ENCODE assay signal across 26 mouse cellular contexts in the genomic region with DNA sequence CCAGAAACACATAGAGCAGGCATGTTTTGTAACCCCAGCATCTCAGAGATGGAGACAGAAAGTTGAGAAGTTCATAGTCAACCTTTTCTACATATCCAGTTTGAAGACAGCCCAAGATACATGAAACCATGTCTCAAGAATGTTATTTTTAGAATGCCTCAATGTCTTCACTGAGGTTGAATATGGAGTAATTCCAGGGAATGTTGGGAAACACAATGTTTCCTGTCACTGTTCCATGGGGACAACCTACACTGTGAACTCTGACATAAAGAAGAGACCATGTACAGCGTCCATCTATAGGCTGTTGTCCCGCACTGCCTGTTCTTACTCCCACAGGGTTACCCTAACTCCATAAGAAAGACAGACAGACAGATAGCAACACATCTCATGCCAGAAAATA.
DNase-seq lines count a peak whose midpoint lies in the region; ATAC-seq and TF ChIP-seq lines count a peak whose summit lies in the region.
"Had no signal": no experiment of that assay in that cellular context is flagged by ENCODE, and none has a peak within 500 bp of the region (broad histone marks: within the 10 kb centered on the region; RNA-seq: fewer than 3 reads in every experiment).

No protein-coding gene starts in this region.

- no peaks in the 10 kb centered on the region for H3K9me3 ChIP-seq in heart, embryonic 10.5 days
- no peaks in the 10 kb centered on the region for H3K9me3 ChIP-seq in CH12.LX (replicated peaks; ENCODE audit: low read length)
- no peaks in the 10 kb centered on the region for H3K9me3 ChIP-seq in midbrain, postnatal 0 days (ENCODE audit: low read length)
- H3K9me3 ChIP-seq: embryonic facial prominence, embryonic 12.5 days; embryonic facial prominence, embryonic 15.5 days; forebrain, embryonic 12.5 days; forebrain, embryonic 15.5 days; heart, embryonic 15.5 days had no signal

- in situ Hi-C loops in CH12.LX (cut with MboI; ENCODE audit: low pct_ligation_motif_present, low pct_unique_long_range_greater_than_20kb, low sequenced_read_pairs), result no loop called here

- 84% methylated on average over 2 of the region's 2 CpGs for WGBS in heart, embryonic 10.5 days
- WGBS in midbrain, postnatal 0 days, result 96% methylated on average over 2 of the region's 2 CpGs

- no peak overlapping the region for H3K27ac ChIP-seq in heart, embryonic 10.5 days
- no peak overlapping the region for H3K27ac ChIP-seq in CH12.LX (ENCODE audit: insufficient read depth, low read depth)
- peak overlapping the region; percentile 84 for H3K27ac ChIP-seq in brown adipose tissue, adult 24 weeks (replicated peaks; ENCODE audit: low read depth, low read length)
- no peak overlapping the region for H3K27ac ChIP-seq in midbrain, postnatal 0 days (ENCODE audit: low read depth, low read length)
- H3K27ac ChIP-seq: embryonic facial prominence, embryonic 12.5 days; embryonic facial prominence, embryonic 15.5 days; forebrain, embryonic 12.5 days; forebrain, embryonic 15.5 days; heart, embryonic 15.5 days; hindbrain, embryonic 14.5 days; hindbrain, postnatal 0 days had no signal

- dilution Hi-C loops in CH12.LX (cut with MboI; ENCODE audit: extremely low pct_ligation_motif_present, extremely low pct_unique_long_range_greater_than_20kb, low sequenced_read_pairs), result no loop called here

- TF ChIP-seq EP300 in CH12.LX (IDR thresholded peaks at IDR 0.05; ENCODE audit: low read length), result no peak

- peaks cover 15% of the 10 kb centered on the region for H3K4me1 ChIP-seq in heart, embryonic 10.5 days
- H3K4me1 ChIP-seq in CH12.LX (ENCODE audit: control insufficient read depth in 1 of 2, insufficient read depth in 2 of 2), result peaks cover 0 to 6% of the 10 kb centered on the region in 2 experiments; a peak in 1 of 4 replicates
- peaks cover 3% of the 10 kb centered on the region for H3K4me1 ChIP-seq in brown adipose tissue, adult 24 weeks (ENCODE audit: control insufficient read depth, insufficient read depth, insufficient read length, low read length)
- H3K4me1 ChIP-seq in midbrain, postnatal 0 days (ENCODE audit: insufficient read depth, low read length), result no peaks in the 10 kb centered on the region
- H3K4me1 ChIP-seq: embryonic facial prominence, embryonic 12.5 days; forebrain, embryonic 12.5 days; forebrain, embryonic 15.5 days had no signal

- no peaks in the 10 kb centered on the region for H3K79me2 ChIP-seq in CH12.LX (replicated peaks; ENCODE audit: control insufficient read depth, extremely low read depth, insufficient read depth, poor library complexity, severe bottlenecking)

- no peak for ATAC-seq in midbrain, postnatal 0 days (ENCODE audit: low FRiP score)
- ATAC-seq: forebrain, embryonic 15.5 days; hindbrain, postnatal 0 days; inflammation-experienced regulatory T-cells, adult 6 months; intestine, embryonic 16.5 days had no signal

- no peak overlapping the region for H3K4me3 ChIP-seq in heart, embryonic 10.5 days
- H3K4me3 ChIP-seq in CH12.LX (replicated peaks in 1 of 3; ENCODE audit: low read depth in 2 of 3, low read length in 2 of 3, poor library complexity in 1 of 3), result no peak overlapping the region
- no peak overlapping the region for H3K4me3 ChIP-seq in brown adipose tissue, adult 24 weeks (ENCODE audit: insufficient read depth, low read depth, low read length)
- no peak overlapping the region for H3K4me3 ChIP-seq in midbrain, postnatal 0 days (ENCODE audit: low read depth, low read length)
- H3K4me3 ChIP-seq: embryonic facial prominence, embryonic 12.5 days; embryonic facial prominence, embryonic 15.5 days; forebrain, embryonic 12.5 days; forebrain, embryonic 15.5 days; heart, embryonic 15.5 days had no signal

- H3K27me3 ChIP-seq in heart, embryonic 10.5 days (ENCODE audit: insufficient read depth, poor library complexity, severe bottlenecking), result no peaks in the 10 kb centered on the region
- no peaks in the 10 kb centered on the region for H3K27me3 ChIP-seq in CH12.LX (replicated peaks)
- H3K27me3 ChIP-seq in midbrain, postnatal 0 days (ENCODE audit: insufficient read depth, low read length), result no peaks in the 10 kb centered on the region
- H3K27me3 ChIP-seq: embryonic facial prominence, embryonic 12.5 days; embryonic facial prominence, embryonic 15.5 days; forebrain, embryonic 12.5 days; forebrain, embryonic 15.5 days; heart, embryonic 15.5 days had no signal

- H3K9ac ChIP-seq in CH12.LX (ENCODE audit: insufficient read depth, low read depth), result no peak overlapping the region
- H3K9ac ChIP-seq in midbrain, postnatal 0 days (replicated peaks; ENCODE audit: low read length, poor library complexity, severe bottlenecking), result no peak overlapping the region
- H3K9ac ChIP-seq: embryonic facial prominence, embryonic 12.5 days; embryonic facial prominence, embryonic 15.5 days; forebrain, embryonic 12.5 days; forebrain, embryonic 15.5 days; heart, embryonic 15.5 days; hindbrain, embryonic 14.5 days had no signal

- peak; percentile 30 for DNase-seq in heart, embryonic 10.5 days (ENCODE audit: low spot score)
- no peak for DNase-seq in heart, adult 9 months (ENCODE audit: low spot score in 2 of 2)
- DNase-seq in CH12.LX (ENCODE audit: extremely low read depth), result no peak
- DNase-seq in midbrain, postnatal 0 days (ENCODE audit: low spot score), result no peak
- no peak for DNase-seq in cerebellum, postnatal 14 days
- DNase-seq: adrenal gland, adult 8-10 months; adrenal gland, postnatal 25 days; B cell, adult 2 months; cerebellum, adult 18-20 months; cerebellum, adult 9-10 months; cerebellum, postnatal 25 days; gastrocnemius, postnatal 25 days; heart, postnatal 14 days; heart, postnatal 4 days; kidney, adult 18-20 months had no signal

- no peak for TF ChIP-seq CTCF in CH12.LX (conservative IDR thresholded peaks at IDR 0.05 in 1 of 2, IDR thresholded peaks at IDR 0.05 in 1 of 2; ENCODE audit: low read depth in 2 of 2, low read length in 2 of 2)
- TF ChIP-seq CTCF in midbrain, postnatal 0 days (IDR thresholded peaks at IDR 0.05), result no peak

- TF ChIP-seq RAD21 in CH12.LX (IDR thresholded peaks at IDR 0.05; ENCODE audit: low read depth, low read length), result no peak

- no peaks in the 10 kb centered on the region for H3K36me3 ChIP-seq in heart, embryonic 10.5 days
- no peaks in the 10 kb centered on the region for H3K36me3 ChIP-seq in CH12.LX (replicated peaks in 1 of 2; ENCODE audit: control insufficient read depth in 1 of 2, insufficient read depth in 1 of 2, low read length in 1 of 2)
- no peaks in the 10 kb centered on the region for H3K36me3 ChIP-seq in midbrain, postnatal 0 days (ENCODE audit: insufficient read depth, low read length)
- H3K36me3 ChIP-seq: embryonic facial prominence, embryonic 12.5 days; embryonic facial prominence, embryonic 15.5 days; forebrain, embryonic 12.5 days; forebrain, embryonic 15.5 days; heart, embryonic 15.5 days had no signal

- peak overlapping the region; percentile 58 for H3K4me2 ChIP-seq in CH12.LX (ENCODE audit: insufficient read depth, low read depth, poor library complexity, severe bottlenecking)
- no peak overlapping the region for H3K4me2 ChIP-seq in midbrain, postnatal 0 days (ENCODE audit: low read depth, low read length, poor library complexity, severe bottlenecking)
- H3K4me2 ChIP-seq: embryonic facial prominence, embryonic 12.5 days; embryonic facial prominence, embryonic 15.5 days; forebrain, embryonic 12.5 days; forebrain, embryonic 15.5 days; heart, embryonic 11.5 days; heart, embryonic 15.5 days; hindbrain, embryonic 14.5 days had no signal

- TF ChIP-seq POLR2A in CH12.LX (IDR thresholded peaks at IDR 0.05; ENCODE audit: low read depth, low read length), result no peak

TF ChIP-seq in CH12.LX, 34 proteins besides CTCF, POLR2A, EP300 and RAD21:
- TF ChIP-seq IRF4 (IDR thresholded peaks at IDR 0.05; ENCODE audit: low read depth, low read length) (no peak), RCOR1 (conservative IDR thresholded peaks at IDR 0.05; ENCODE audit: low read depth, low read length) (no peak), ZC3H11A (IDR thresholded peaks at IDR 0.05; ENCODE audit: low read depth, low read length) (no peak), E2F4 (IDR thresholded peaks at IDR 0.05; ENCODE audit: insufficient replicate concordance, low read depth, low read length) (no peak), BHLHE40 (IDR thresholded peaks at IDR 0.05; ENCODE audit: low read depth, low read length) (no peak), USF1 (IDR thresholded peaks at IDR 0.05; ENCODE audit: low read depth, low read length) (no peak), ZNF384 (IDR thresholded peaks at IDR 0.05; ENCODE audit: low read depth, low read length) (no peak), MAX (IDR thresholded peaks at IDR 0.05; ENCODE audit: low read length) (no peak), USF2 (conservative IDR thresholded peaks at IDR 0.05; ENCODE audit: low read depth, low read length) (no peak), UBTF (IDR thresholded peaks at IDR 0.05; ENCODE audit: low read depth, low read length) (no peak), ELF1 (IDR thresholded peaks at IDR 0.05; ENCODE audit: low read depth, low read length) (no peak), ZMIZ1 (IDR thresholded peaks at IDR 0.05; ENCODE audit: low read depth, low read length) (no peak), TCF12 (IDR thresholded peaks at IDR 0.05; ENCODE audit: low read depth, low read length) (no peak), POLR2AphosphoS2 (IDR thresholded peaks at IDR 0.05; ENCODE audit: low read depth, low read length) (no peak), HCFC1 (IDR thresholded peaks at IDR 0.05; ENCODE audit: low read depth, low read length) (no peak), NRF1 (IDR thresholded peaks at IDR 0.05; ENCODE audit: low read depth, low read length) (no peak), MXI1 (IDR thresholded peaks at IDR 0.05; ENCODE audit: low read depth, low read length) (no peak), SMC3 (IDR thresholded peaks at IDR 0.05; ENCODE audit: low read depth, low read length) (no peak)
